ENCODE assay signal across 11 mouse cellular contexts in the genomic region with DNA sequence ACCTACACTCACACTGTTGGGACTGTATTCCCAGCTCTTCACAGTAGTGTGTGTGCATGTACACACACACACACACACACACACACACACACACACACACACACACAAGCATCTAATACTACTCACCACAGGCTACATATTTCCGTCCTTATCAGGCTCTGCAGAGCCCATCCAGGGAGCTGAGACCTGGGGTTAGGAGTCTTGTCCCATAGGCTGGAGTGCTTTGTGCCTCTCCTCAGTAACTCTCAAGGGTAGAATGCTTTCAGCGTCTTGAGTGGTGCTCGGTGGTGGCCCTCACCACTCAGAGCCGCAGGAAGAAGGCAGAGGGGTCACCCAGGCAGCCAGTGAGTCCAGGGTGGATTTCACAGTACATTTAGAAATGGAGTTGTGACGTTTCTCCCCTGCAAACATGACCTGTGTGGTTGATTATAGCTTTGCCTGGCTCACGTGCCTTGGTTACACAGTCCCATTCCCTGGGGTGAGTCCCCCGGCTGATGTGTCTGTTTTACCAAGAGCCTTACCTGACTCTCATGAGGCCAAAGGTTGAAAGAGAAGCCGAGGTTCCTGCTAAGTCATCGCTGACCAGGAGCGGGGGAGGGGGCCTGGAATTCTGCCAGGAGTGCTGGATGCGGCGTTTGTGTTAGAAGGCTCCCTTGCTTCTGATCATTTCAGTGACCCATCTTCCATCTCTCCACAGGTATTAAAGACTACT. TPM values are rescaled to one million over a fixed set of nuclear protein-coding genes. Genes with fewer than 3 reads are reported as not detected.
A peak's percentile ranks its signal among the peaks of the same experiment; 100 is the strongest.
DNase-seq lines count a peak whose midpoint lies in the region; ATAC-seq and TF ChIP-seq lines count a peak whose summit lies in the region.
"Had no signal": no experiment of that assay in that cellular context is flagged by ENCODE, and none has a peak within 500 bp of the region (broad histone marks: within the 10 kb centered on the region; RNA-seq: fewer than 3 reads in every experiment).

No protein-coding gene starts in this region.

- no peak overlapping the region for H3K27ac ChIP-seq in kidney, embryonic 15.5 days
- H3K27ac ChIP-seq in intestine, postnatal 0 days (ENCODE audit: low read depth, low read length), result peak overlapping the region; percentile 64; the same call in 1 of the 2 replicates
- peak overlapping the region; percentile 98 for H3K27ac ChIP-seq in liver, embryonic 12.5 days

- peaks cover 39% of the 10 kb centered on the region for H3K36me3 ChIP-seq in kidney, embryonic 15.5 days
- H3K36me3 ChIP-seq in intestine, postnatal 0 days (ENCODE audit: control insufficient read depth, insufficient read depth), result peaks cover 35% of the 10 kb centered on the region
- peaks cover 96% of the 10 kb centered on the region for H3K36me3 ChIP-seq in liver, embryonic 12.5 days

- no peaks in the 10 kb centered on the region for H3K27me3 ChIP-seq in kidney, embryonic 15.5 days
- H3K27me3 ChIP-seq in intestine, postnatal 0 days (replicated peaks; ENCODE audit: control insufficient read depth, insufficient read depth, low read length), result no peaks in the 10 kb centered on the region
- H3K27me3 ChIP-seq in liver, embryonic 12.5 days (replicated peaks), result no peaks in the 10 kb centered on the region

- no peak overlapping the region for H3K4me2 ChIP-seq in kidney, embryonic 15.5 days
- no peak overlapping the region for H3K4me2 ChIP-seq in intestine, postnatal 0 days (replicated peaks; ENCODE audit: low read depth)
- peak overlapping the region; percentile 88 for H3K4me2 ChIP-seq in liver, embryonic 12.5 days

- ATAC-seq in kidney, embryonic 15.5 days (replicated peaks; ENCODE audit: low FRiP score), result no peak
- ATAC-seq in intestine, postnatal 0 days, result peak; percentile 75
- ATAC-seq in liver, embryonic 12.5 days, result peak; percentile 70

- TF ChIP-seq CTCF in intestine, postnatal 0 days (IDR thresholded peaks at IDR 0.05; ENCODE audit: low read depth), result no peak

- peaks cover 32% of the 10 kb centered on the region for H3K4me1 ChIP-seq in kidney, embryonic 15.5 days
- peaks cover 4% of the 10 kb centered on the region for H3K4me1 ChIP-seq in intestine, postnatal 0 days (replicated peaks; ENCODE audit: control insufficient read depth, insufficient read depth, low read length)
- H3K4me1 ChIP-seq in liver, embryonic 12.5 days, result peaks cover 71% of the 10 kb centered on the region

- DNase-seq in kidney, adult 11 months, result peak; percentile 69
- DNase-seq in adrenal gland, postnatal 36 days, result peak; percentile 62 to 74
- DNase-seq in left cerebral cortex, adult 9 months (ENCODE audit: low spot score in 2 of 2), result no peak
- no peak for DNase-seq in cerebellum, postnatal 36 days
- no peak for DNase-seq in cerebellum, adult 9-10 months
- DNase-seq: cerebellum, adult 9-11 months; right cerebral cortex, adult 18-20 months; thymus, postnatal 4 days had no signal

- WGBS in kidney, embryonic 15.5 days, result 40% methylated on average over 12 of the region's 12 CpGs
- 31% methylated on average over 12 of the region's 12 CpGs for WGBS in intestine, postnatal 0 days
- 52% methylated on average over 12 of the region's 12 CpGs for WGBS in liver, embryonic 12.5 days (ENCODE audit: insufficient replicate concordance)

- no peak overlapping the region for H3K9ac ChIP-seq in kidney, embryonic 15.5 days
- no peak overlapping the region for H3K9ac ChIP-seq in intestine, postnatal 0 days (ENCODE audit: low read depth, low read length)
- peak overlapping the region; percentile 96 for H3K9ac ChIP-seq in liver, embryonic 12.5 days

- no peak overlapping the region for H3K4me3 ChIP-seq in kidney, embryonic 15.5 days (replicated peaks)
- no peak overlapping the region for H3K4me3 ChIP-seq in intestine, postnatal 0 days (ENCODE audit: low read depth, low read length)
- peak overlapping the region; percentile 90 for H3K4me3 ChIP-seq in liver, embryonic 12.5 days

- no peaks in the 10 kb centered on the region for H3K9me3 ChIP-seq in kidney, embryonic 15.5 days (replicated peaks)
- no peaks in the 10 kb centered on the region for H3K9me3 ChIP-seq in intestine, postnatal 0 days (ENCODE audit: control insufficient read depth)
- H3K9me3 ChIP-seq in liver, embryonic 12.5 days (replicated peaks), result no peaks in the 10 kb centered on the region; the same call in 1 of the 2 replicates

RNA-seq across cellular contexts. Expression of a gene that starts 7.2 kb away (rescaled TPM):
- 159 and 184 TPM in 2 replicates for polyA plus RNA-seq in kidney, embryonic 15.5 days (2015; fragmentation: Nextera tagmentation; extraction: Ambion mirVana)
- total RNA-seq in adrenal gland, postnatal 36 days (2021), result 100 to 1,000 TPM; 159 to 254 TPM
- polyA plus RNA-seq in intestine, postnatal 0 days (2015; fragmentation: Nextera tagmentation; extraction: Ambion mirVana), result 209 TPM in 2 replicates
- polyA plus RNA-seq in liver, embryonic 12.5 days (2016; fragmentation: Nextera tagmentation; extraction: Ambion mirVana), result 719 and 730 TPM in 2 replicates

RNA-seq across cellular contexts. Expression of a gene that starts 30.1 kb away (rescaled TPM):
- polyA plus RNA-seq in kidney, embryonic 15.5 days (2015; fragmentation: Nextera tagmentation; extraction: Ambion mirVana), result 0.82 TPM in 2 replicates
- 10 to 100 TPM; 16.5 to 18.2 TPM for total RNA-seq in adrenal gland, postnatal 36 days (2021)
- polyA plus RNA-seq in intestine, postnatal 0 days (2015; fragmentation: Nextera tagmentation; extraction: Ambion mirVana), result 1.6 and 1.8 TPM in 2 replicates
- 2.1 and 2.5 TPM in 2 replicates for polyA plus RNA-seq in liver, embryonic 12.5 days (2016; fragmentation: Nextera tagmentation; extraction: Ambion mirVana)

Comparison
In these comparisons a context has a peak if more than half of its experiments do, and no peak if none do; other contexts are left out.
1. DNase-seq: peak in kidney, adult 11 months (single experiment) and adrenal gland, postnatal 36 days (2 of 2); none in left cerebral cortex, adult 9 months (0 of 2), cerebellum, postnatal 36 days (0 of 2) and cerebellum, adult 9-10 months (single experiment).